Mouse (Mus musculus): ENCODE measurements around the gene Susd2. TPM values are rescaled to one million over a fixed set of nuclear protein-coding genes. Genes with fewer than 3 reads are reported as not detected.
A peak's percentile ranks its signal among the peaks of the same experiment; 100 is the strongest.

Susd2 gene
- polyA plus RNA-seq, 2 experiments: 0.84 to 1.0 TPM

DNA sequence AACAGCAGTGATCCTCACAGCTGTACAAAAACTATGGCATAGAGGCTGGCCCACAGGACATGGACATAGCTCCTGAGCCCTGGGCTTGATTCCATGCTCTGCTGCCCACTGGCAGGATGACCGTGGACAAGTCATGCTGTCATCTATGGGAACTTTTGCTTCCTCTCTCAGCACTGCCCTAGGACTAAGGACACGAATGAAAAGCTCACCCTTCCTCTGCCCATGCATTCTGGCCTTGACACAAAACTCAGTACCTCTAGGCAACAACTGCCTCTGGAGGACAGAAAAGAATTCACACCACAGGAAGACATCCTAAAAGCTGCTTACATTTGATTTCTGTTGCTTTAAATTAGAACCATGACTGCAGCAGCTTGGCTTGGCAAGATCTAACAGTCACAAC lies 32.5 kb upstream of the Susd2 start:
- ATAC-seq (ENCODE audit: insufficient read depth) (no peak), DNase-seq (ENCODE audit: low read depth in 3 of 3, low spot score in 3 of 3) (no peak)
- no peaks in the 10 kb centered on the region for H3K27me3 ChIP-seq (ENCODE audit: control insufficient read depth, insufficient read depth, low read length)
- H3K36me3 ChIP-seq (replicated peaks; ENCODE audit: control insufficient read depth, insufficient read depth, low read depth): peaks cover 4% of the 10 kb centered on the region; the same call in 1 of the 2 replicates
- no peak overlapping the region for H3K4me3 ChIP-seq (ENCODE audit: insufficient read depth in 1 of 2, low read depth in 2 of 2, low read length in 2 of 2)
- no peak overlapping the region for H3K4me2 ChIP-seq (ENCODE audit: low read depth)
- no peak overlapping the region for H3K9ac ChIP-seq (replicated peaks)
- H3K4me1 ChIP-seq (replicated peaks; ENCODE audit: control insufficient read depth in 2 of 2, insufficient read depth in 2 of 2, low read length in 1 of 2): 0 out of 4 replicates have a peak, but pooled peaks cover 0 to 2% of the 10 kb centered on the region in 2 experiments
- no peaks in the 10 kb centered on the region for H3K9me3 ChIP-seq (ENCODE audit: control insufficient read depth, low read length)
- no peak for TF ChIP-seq EP300 (IDR thresholded peaks at IDR 0.05; ENCODE audit: low read depth)
- TF ChIP-seq CTCF (IDR thresholded peaks at IDR 0.05; ENCODE audit: low read depth): no peak
- no peak overlapping the region for H3K27ac ChIP-seq
- 73% methylated on average over 2 of the region's 2 CpGs for WGBS (ENCODE audit: insufficient replicate concordance)

DNA sequence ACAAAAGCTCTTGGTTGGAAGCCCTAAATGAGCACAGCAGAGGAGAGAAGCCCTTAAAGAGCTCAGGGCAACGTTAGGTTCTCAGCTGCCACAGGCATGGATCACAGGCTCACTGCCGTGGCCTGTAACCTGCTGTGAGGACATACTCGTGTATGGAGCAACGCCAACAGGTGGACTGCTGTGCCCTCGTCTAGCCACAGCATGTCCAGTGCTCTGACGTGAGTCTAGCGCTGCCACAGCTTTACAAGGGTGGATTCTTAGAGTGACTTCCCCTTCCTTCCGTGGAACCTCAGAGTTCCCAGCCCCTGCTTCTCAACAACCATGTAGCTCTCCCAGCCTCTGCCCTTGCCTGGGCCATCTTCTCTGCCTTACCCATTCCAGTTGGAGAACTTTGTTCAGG lies 31.8 kb upstream of the Susd2 start:
- Histone ChIP-seq H3K9ac (replicated peaks) (no peak overlapping the region), H3K4me2 (ENCODE audit: low read depth) (no peak overlapping the region), H3K4me1 (replicated peaks; ENCODE audit: control insufficient read depth in 2 of 2, insufficient read depth in 2 of 2, low read length in 1 of 2) (0 out of 4 replicates have a peak, but pooled peaks cover 0 to 2% of the 10 kb centered on the region in 2 experiments), H3K27me3 (ENCODE audit: control insufficient read depth, insufficient read depth, low read length) (no peaks in the 10 kb centered on the region), H3K4me3 (ENCODE audit: insufficient read depth in 1 of 2, low read depth in 2 of 2, low read length in 2 of 2) (no peak overlapping the region), H3K36me3 (replicated peaks; ENCODE audit: control insufficient read depth, insufficient read depth, low read depth) (peaks cover 4% of the 10 kb centered on the region; the same call in 1 of the 2 replicates), H3K27ac (no peak overlapping the region), H3K9me3 (ENCODE audit: control insufficient read depth, low read length) (no peaks in the 10 kb centered on the region)
- DNase-seq (ENCODE audit: low read depth in 3 of 3, low spot score in 3 of 3): no peak
- TF ChIP-seq EP300 (IDR thresholded peaks at IDR 0.05; ENCODE audit: low read depth) (no peak), CTCF (IDR thresholded peaks at IDR 0.05; ENCODE audit: low read depth) (no peak)
- 77% methylated on average over 8 of the region's 8 CpGs for WGBS (ENCODE audit: insufficient replicate concordance)
- no peak for ATAC-seq (ENCODE audit: insufficient read depth)

DNA sequence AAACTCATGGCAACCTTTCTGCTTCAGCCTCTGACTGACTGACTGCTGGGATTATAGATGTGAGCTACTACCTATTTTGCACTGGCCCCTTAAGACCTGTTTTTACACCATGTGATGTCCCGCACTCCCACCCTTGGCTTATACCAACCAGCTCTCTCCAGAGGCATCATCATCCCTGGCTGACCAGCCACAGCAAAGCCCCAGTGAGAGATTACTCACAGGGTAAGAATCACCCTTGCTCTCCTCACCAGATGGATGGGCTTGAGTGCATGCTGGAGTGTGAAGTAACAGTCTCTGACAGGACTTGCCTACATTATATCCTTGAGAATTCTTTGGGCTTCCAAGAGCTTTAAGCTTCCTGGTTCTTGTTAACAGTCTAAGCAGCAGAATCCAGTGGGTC lies 26.1 kb upstream of the Susd2 start:
- DNase-seq (ENCODE audit: low read depth in 3 of 3, low spot score in 3 of 3): no peak
- peaks cover 0 to 2% of the 10 kb centered on the region in 2 experiments; a peak in 3 of 4 replicates for H3K4me1 ChIP-seq (replicated peaks; ENCODE audit: control insufficient read depth in 2 of 2, insufficient read depth in 2 of 2, low read length in 1 of 2)
- ATAC-seq (ENCODE audit: insufficient read depth): no peak
- no peak overlapping the region for H3K4me2 ChIP-seq (ENCODE audit: low read depth)
- H3K9me3 ChIP-seq (ENCODE audit: control insufficient read depth, low read length): no peaks in the 10 kb centered on the region
- H3K9ac ChIP-seq (replicated peaks): no peak overlapping the region
- no peak overlapping the region for H3K4me3 ChIP-seq (ENCODE audit: insufficient read depth in 1 of 2, low read depth in 2 of 2, low read length in 2 of 2)
- H3K27ac ChIP-seq: no peak overlapping the region
- no peaks in the 10 kb centered on the region; the same call in none of the 2 replicates for H3K36me3 ChIP-seq (replicated peaks; ENCODE audit: control insufficient read depth, insufficient read depth, low read depth)
- TF ChIP-seq CTCF (IDR thresholded peaks at IDR 0.05; ENCODE audit: low read depth) (no peak), EP300 (IDR thresholded peaks at IDR 0.05; ENCODE audit: low read depth) (no peak)
- 90% methylated on average over 1 of the region's 1 CpGs for WGBS (ENCODE audit: insufficient replicate concordance)
- peaks cover 15% of the 10 kb centered on the region for H3K27me3 ChIP-seq (ENCODE audit: control insufficient read depth, insufficient read depth, low read length)

DNA sequence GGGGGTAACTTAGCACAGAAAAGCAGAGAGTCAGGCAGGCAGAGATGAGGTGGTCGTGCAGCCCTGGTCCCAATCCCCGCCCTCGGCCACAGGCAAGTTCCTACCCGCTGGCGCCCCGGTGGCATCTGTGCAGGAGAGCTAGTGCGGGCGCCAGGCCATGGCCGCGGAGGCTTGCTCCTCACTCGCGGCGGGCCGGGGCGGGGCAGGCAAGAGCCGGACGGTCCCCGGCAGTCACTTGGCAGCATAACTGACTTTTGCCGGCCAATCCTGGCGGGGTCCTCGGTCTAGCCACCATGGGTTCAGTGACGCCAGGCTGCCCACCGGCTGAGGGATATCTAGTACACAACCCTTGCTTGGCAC lies 24.1 kb upstream of the Susd2 start:
- Histone ChIP-seq H3K27ac (no peak overlapping the region), H3K9ac (replicated peaks) (peak overlapping the region; percentile 59), H3K4me3 (ENCODE audit: insufficient read depth in 1 of 2, low read depth in 2 of 2, low read length in 2 of 2) (peak overlapping the region; percentile 58 to 74), H3K9me3 (ENCODE audit: control insufficient read depth, low read length) (no peaks in the 10 kb centered on the region), H3K4me2 (ENCODE audit: low read depth) (peak overlapping the region; percentile 95), H3K4me1 (replicated peaks; ENCODE audit: control insufficient read depth in 2 of 2, insufficient read depth in 2 of 2, low read length in 1 of 2) (peaks cover 0 to 2% of the 10 kb centered on the region in 2 experiments; a peak in 3 of 4 replicates), H3K36me3 (replicated peaks; ENCODE audit: control insufficient read depth, insufficient read depth, low read depth) (no peaks in the 10 kb centered on the region; the same call in none of the 2 replicates), H3K27me3 (ENCODE audit: control insufficient read depth, insufficient read depth, low read length) (peaks cover 15% of the 10 kb centered on the region)
- DNase-seq (ENCODE audit: low read depth in 3 of 3, low spot score in 3 of 3) (no peak), ATAC-seq (ENCODE audit: insufficient read depth) (peak; percentile 70)
- TF ChIP-seq EP300 (IDR thresholded peaks at IDR 0.05; ENCODE audit: low read depth) (no peak), CTCF (IDR thresholded peaks at IDR 0.05; ENCODE audit: low read depth) (no peak)
- WGBS (ENCODE audit: insufficient replicate concordance): under 1% methylated on average over 23 of the region's 23 CpGs

DNA sequence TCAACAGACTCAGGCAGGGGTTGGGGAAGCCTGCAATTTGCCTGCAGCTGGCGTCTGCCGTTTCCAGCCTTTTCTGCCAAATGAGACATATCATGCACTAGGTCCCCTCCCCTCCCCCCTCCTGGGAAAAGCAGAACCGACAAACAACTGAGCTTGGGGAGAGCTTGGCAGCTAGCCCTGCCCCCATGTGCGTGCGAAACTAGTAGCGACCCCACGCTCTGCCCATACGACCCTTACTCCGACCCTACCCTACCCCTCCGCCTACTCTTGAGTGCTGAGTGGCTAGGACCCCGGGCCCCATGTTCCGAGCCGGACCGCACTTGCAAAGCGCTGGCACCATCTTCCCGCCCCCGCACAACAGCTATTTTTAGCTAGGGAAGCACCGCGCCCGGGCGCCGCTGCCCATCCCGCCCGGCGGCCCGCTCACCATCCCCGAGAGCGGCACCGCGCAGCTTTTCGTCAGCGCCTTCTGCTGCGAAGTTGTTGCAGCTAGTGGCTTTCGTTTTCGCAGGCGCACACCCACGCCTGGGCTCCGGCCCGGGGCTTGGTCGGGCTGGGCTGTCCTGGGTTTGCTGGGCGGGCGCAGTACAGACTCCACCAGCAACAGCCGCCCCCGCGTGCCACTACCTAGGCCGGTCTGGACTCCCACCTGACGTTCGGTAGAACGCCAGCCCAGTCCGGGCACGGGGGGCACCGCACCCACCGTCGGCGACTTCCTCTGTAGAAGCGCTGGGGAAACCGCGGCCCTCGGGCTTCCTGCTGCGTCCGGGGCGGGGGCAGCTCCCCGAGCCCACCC lies 23.5 kb upstream of the Susd2 start:
- DNase-seq (ENCODE audit: low read depth in 3 of 3, low spot score in 3 of 3): no peak
- no peaks in the 10 kb centered on the region; the same call in none of the 2 replicates for H3K36me3 ChIP-seq (replicated peaks; ENCODE audit: control insufficient read depth, insufficient read depth, low read depth)
- peaks cover 15% of the 10 kb centered on the region for H3K27me3 ChIP-seq (ENCODE audit: control insufficient read depth, insufficient read depth, low read length)
- H3K4me3 ChIP-seq (ENCODE audit: insufficient read depth in 1 of 2, low read depth in 2 of 2, low read length in 2 of 2): peak overlapping the region; percentile 58 to 74
- peaks cover 0 to 2% of the 10 kb centered on the region in 2 experiments; a peak in 3 of 4 replicates for H3K4me1 ChIP-seq (replicated peaks; ENCODE audit: control insufficient read depth in 2 of 2, insufficient read depth in 2 of 2, low read length in 1 of 2)
- no peak for TF ChIP-seq EP300 (IDR thresholded peaks at IDR 0.05; ENCODE audit: low read depth)
- TF ChIP-seq CTCF (IDR thresholded peaks at IDR 0.05; ENCODE audit: low read depth): no peak
- H3K27ac ChIP-seq: no peak overlapping the region
- no peaks in the 10 kb centered on the region for H3K9me3 ChIP-seq (ENCODE audit: control insufficient read depth, low read length)
- ATAC-seq (ENCODE audit: insufficient read depth): peak; percentile 59
- peak overlapping the region; percentile 95 for H3K4me2 ChIP-seq (ENCODE audit: low read depth)
- peak overlapping the region; percentile 59 for H3K9ac ChIP-seq (replicated peaks)
- WGBS (ENCODE audit: insufficient replicate concordance): 1% methylated on average over 63 of the region's 63 CpGs

Measured in liver, embryonic 14.5 days (tissue).